Mouse (Mus musculus): Measurements from ENCODE around the gene Nfia.

DNA sequence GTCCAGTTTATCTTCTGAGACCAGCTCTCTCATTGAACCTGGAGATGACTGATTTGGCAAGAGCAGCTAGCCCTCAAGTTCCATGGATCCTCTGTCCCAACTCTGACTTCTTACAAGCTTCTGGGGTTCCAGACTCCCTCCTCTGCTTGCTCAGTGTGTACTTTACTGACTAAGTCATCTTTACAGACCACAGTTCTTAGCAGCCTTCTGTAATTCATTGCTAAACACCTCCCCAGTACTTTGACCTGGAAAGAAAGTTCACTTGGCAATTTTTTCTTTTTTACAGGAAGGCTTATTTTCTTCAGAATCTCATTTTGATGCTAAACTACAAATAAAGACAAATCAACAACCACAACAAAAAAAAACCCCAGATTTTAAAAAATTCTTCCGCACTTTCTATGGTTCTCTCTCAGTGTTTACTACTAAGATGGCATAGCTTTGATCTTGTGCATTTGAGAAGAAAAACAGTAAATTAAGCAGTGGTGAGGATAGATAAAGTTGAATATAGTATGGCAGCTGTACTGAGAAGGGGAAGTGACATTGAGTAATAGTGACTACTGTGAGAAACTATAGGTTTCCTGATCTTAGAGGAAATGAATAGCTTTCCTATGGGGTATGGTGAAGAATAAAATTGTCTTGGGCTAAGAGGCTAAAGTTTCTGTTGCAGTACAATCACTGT is 213.7 kb downstream of the Nfia start:
- TF ChIP-seq CTCF (IDR thresholded peaks at IDR 0.05; ENCODE audit: borderline replicate concordance, insufficient read depth, low read length) (no peak), POLR2A (IDR thresholded peaks at IDR 0.05; ENCODE audit: low read depth, low read length) (no peak)

Measured in embryonic fibroblast, embryonic 13.5 days (primary cell).